Mouse (Mus musculus) right cerebral cortex, adult 18-20 months (tissue): ENCODE data around the gene Wapl.

Source experiments
- DNase-seq: peaks from one replicate; pipeline ENCODE4 v3.0.0; 2022; ENCODE audit warnings: mixed read lengths

Wapl gene

DNA sequence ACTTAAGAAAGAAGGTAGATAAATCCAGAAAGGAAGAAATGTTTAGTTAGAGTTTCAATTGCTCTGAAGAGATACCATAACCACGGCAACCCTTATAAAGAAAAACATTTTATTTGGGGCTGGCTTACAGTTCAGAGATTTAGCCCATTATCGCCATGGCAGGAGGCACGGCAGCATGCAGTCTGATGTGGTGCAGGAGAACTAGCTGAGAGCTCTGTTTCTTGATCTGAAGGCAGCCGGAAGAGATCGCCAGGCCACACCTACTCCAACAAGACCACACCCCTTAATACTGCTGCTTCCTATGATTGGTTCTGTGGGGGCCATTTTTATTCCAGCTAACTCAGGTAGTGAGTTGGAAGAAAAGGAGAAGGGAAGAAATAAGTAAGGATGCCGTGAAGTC lies 100.5 kb downstream of the Wapl start:
- no peak for DNase-seq

DNA sequence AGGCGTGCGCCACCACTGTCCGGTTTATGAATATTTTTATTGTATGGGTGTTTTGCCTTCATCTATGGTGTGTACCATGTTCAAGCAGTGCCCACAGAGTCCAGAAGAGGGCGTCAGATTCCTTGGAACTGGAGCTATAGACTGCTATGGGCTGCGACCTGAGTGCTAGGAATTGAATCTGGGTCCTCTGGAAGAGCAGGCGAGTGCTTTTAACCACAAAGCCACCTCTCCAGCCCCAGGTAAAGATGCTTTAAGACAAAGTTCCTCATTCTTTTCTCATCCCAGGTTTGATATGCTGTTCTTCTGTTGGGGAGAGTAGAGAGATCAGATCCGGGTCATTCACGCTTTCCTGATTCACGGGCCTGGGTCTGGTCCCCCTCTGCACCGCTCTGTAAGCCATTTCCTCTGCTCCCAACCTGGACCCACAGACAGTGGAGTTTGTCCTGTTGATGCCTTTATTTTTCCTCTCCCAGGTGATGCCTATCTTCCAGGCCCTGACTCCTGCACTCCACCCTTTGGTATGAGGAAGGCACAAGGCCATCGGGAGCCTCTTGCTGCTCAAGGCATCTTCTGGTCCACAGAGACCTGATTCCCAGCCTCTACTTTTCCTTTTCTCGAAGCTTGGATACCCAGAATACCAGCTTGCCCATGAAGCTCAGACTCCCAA lies 103.1 kb downstream of the Wapl start:
- no peak for DNase-seq

DNA sequence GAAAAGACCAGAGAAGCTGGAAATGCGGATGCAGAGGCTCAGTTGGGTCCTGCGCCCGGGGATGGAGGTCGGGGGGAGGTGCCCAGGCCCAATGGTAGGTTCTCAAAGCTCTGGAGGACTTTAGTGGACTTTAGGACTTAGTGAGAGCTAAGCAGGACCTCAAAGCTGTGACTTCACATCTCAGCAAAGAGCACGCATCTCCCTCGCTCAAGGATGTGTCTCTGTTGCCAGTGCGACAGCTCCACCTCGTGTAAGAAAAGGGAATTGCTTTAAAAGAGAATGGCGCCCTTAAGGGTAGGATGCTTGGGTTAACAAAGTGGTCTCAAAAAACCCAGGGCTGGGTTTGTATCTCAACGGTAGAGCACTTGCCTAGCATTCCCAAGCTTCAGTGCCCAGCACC lies 104.1 kb downstream of the Wapl start:
- DNase-seq = peak; percentile 44

DNA sequence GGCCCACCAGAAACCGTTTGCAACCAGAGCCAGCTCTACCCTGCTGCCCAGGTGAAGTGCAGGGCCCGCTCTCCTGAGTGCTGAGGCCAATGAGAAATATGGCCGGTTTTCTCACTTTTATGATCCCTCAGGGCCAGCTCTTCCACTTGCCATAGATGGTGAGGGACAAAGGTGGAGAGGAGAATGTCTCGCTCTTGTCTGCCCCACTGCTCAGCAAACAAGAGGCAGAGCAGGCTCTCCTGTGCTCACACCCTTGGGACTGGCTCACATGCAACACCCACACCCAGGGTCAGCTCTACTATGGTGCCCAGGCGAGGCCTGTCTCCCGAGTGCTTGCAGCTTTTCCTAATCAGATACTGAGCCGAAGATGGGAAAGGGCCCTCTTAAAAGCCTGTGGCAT lies 105.0 kb downstream of the Wapl start:
- DNase-seq = no peak

DNA sequence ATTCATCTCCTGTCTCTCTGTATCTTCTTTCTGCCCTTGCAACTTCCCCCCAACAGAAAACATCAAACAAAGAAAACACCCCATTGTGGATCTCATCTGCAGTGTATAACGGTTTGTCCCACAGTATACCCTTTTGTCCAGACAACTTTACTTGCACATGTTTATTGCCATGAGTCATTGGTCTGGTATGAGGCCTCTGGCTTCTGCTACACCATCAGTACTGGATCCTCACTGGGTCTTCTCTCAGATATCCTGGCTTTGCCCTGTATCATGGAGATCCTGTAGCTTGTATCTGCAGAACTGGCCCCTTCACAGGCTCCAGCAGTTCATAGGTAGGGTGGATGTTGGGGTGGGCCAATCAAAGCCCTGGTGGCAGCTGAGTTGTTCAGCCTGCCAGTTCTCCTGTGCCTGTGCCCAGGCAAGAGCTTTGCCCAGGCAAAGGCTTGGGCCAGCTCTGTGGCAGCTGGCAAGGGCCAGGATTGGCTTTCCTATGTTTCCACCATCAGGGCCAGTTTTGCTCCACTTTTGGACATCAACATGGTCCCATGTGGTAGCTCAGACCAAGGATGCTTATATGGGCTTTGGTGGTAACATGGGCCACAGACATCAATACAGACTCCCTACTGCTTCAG lies 119.8 kb downstream of the Wapl start:
- DNase-seq = no peak
